Mouse (Mus musculus) embryo, embryonic 10.5 days (tissue): ENCODE measurements at regions not wholly inside any gene's neighbourhood (a gene's known extent, or its start where the extent isn't known, plus 50 kb on each side); places are given as distances from the start of the nearest gene placed in this dataset.

Experiments
- DNase-seq: peaks from one replicate; pipeline ENCODE4 v3.0.0-alpha.2; 2015; ENCODE audit warnings: low spot score

- DNase-seq, result no peak
These were observed 62.4 kb upstream of the Lypd6 start for GRCm38 (mm10) chr2:50003866-50004265.

- DNase-seq, result peak; percentile 40
These were observed 61.3 kb upstream of the Lypd6 start for GRCm38 (mm10) chr2:50004674-50005527.

- no peak for DNase-seq
These were observed 57.9 kb upstream of the Lypd6 start for GRCm38 (mm10) chr2:50008282-50008681.

GRCm38 (mm10) chr2:50010409-50010808 lies 55.8 kb upstream of the Lypd6 start:
- no peak for DNase-seq

- no peak for DNase-seq
These were observed 53.9 kb upstream of the Lypd6 start for GRCm38 (mm10) chr2:50012303-50012702.

- no peak for DNase-seq
These were observed 53.0 kb upstream of the Lypd6 start for GRCm38 (mm10) chr2:50013248-50013647.

- DNase-seq, result no peak
These were observed 52.3 kb upstream of the Lypd6 start for GRCm38 (mm10) chr2:50013882-50014281.

- no peak for DNase-seq
These were observed 51.5 kb upstream of the Lypd6 start for GRCm38 (mm10) chr2:50014683-50015082.
